Mouse (Mus musculus): ENCODE measurements around the gene Cltb.

DNA sequence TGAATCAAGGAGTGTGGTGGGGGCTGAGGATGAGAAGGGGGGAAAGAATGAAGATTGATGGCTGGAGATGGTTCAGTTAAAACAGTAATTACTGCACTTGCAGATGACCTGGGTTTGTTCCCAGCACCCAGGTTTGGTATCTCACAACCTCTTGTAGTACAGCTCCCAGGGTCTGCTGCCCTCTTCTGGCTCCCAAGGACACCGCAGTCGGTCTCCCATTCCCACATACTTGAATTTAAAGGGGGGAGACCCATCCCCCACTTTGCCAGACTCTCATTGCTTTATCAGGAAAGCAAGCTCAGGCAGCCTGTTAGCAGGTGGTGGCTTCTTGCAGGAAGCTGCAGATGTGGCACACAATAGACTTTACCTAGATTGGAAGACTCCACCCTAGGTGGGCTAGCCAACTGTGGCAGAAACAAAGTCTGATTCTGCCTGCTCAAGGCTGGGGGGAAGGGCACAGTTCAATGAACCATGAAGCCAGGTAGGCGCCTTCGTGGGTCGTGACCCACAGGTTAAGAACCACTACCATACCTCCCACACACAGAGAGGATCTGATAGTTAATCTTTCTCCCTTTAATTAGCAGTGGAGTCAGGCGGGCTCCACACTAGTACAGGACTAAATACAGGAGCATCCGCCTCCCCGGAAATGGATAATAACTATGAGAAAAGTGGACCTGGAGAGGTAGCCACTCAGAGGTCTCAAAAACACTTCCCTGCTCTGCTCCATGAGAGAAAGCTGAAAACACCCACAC is 45.4 kb downstream of the Cltb start:
- TF ChIP-seq CTCF (IDR thresholded peaks at IDR 0.05; ENCODE audit: low read depth) (peak; percentile 64), EP300 (IDR thresholded peaks at IDR 0.05; ENCODE audit: low read depth) (no peak; the same call in 1 of the 2 replicates)

Data from liver, postnatal 0 days (tissue).